Mouse (Mus musculus): Measurements from ENCODE around the gene Timm23.

GRCm38 (mm10) chr14:32167326-32167725, 34.4 kb downstream of the Timm23 start:
- no peak for TF ChIP-seq CTCF (IDR thresholded peaks at IDR 0.05)
- no peak for TF ChIP-seq EP300 (IDR thresholded peaks at IDR 0.05)

Measured in lung, postnatal 0 days (tissue).